ENCODE assay signal across 8 mouse cellular contexts in genomic region chr8:72547122-72547801, GRCm38 (mm10). TPM values are rescaled to one million over a fixed set of nuclear protein-coding genes. Genes with fewer than 3 reads are reported as not detected.
DNase-seq lines count a peak whose midpoint lies in the region; ATAC-seq and TF ChIP-seq lines count a peak whose summit lies in the region.

No protein-coding gene starts in this region.

- WGBS in heart, embryonic 12.5 days = 2% methylated on average over 27 of the region's 27 CpGs
- WGBS in limb, embryonic 10.5 days = 3% methylated on average over 27 of the region's 27 CpGs
- WGBS in midbrain, postnatal 0 days = 2% methylated on average over 27 of the region's 27 CpGs

- H3K4me3 ChIP-seq in megakaryocyte, embryonic 14.5 days (replicated peaks) = peak overlapping the region; percentile 99
- peak overlapping the region; percentile 87 for H3K4me3 ChIP-seq in heart, embryonic 12.5 days
- H3K4me3 ChIP-seq in limb, embryonic 10.5 days = peak overlapping the region; percentile 99
- H3K4me3 ChIP-seq in midbrain, postnatal 0 days (ENCODE audit: low read depth, low read length) = peak overlapping the region; percentile 59

- no peaks in the 10 kb centered on the region for H3K27me3 ChIP-seq in megakaryocyte, embryonic 14.5 days (replicated peaks)
- no peaks in the 10 kb centered on the region for H3K27me3 ChIP-seq in heart, embryonic 12.5 days (replicated peaks)
- no peaks in the 10 kb centered on the region for H3K27me3 ChIP-seq in limb, embryonic 10.5 days (ENCODE audit: low read depth, poor library complexity, severe bottlenecking)
- H3K27me3 ChIP-seq in midbrain, postnatal 0 days (ENCODE audit: insufficient read depth, low read length) = no peaks in the 10 kb centered on the region

- H3K4me1 ChIP-seq in megakaryocyte, embryonic 14.5 days = peaks cover 78% of the 10 kb centered on the region
- H3K4me1 ChIP-seq in heart, embryonic 12.5 days (replicated peaks) = peaks cover 31% of the 10 kb centered on the region
- peaks cover 20% of the 10 kb centered on the region for H3K4me1 ChIP-seq in limb, embryonic 10.5 days
- peaks cover 11% of the 10 kb centered on the region; the same call in 1 of the 2 replicates for H3K4me1 ChIP-seq in midbrain, postnatal 0 days (ENCODE audit: insufficient read depth, low read length)

- DNase-seq in c-Kit-positive CD71-positive TER-119-positive erythroid progenitor cells, embryonic 14.5 days (ENCODE audit: low spot score) = peak; percentile 30
- DNase-seq in limb, embryonic 10.5 days (ENCODE audit: low spot score) = peak; percentile 60
- DNase-seq in midbrain, postnatal 0 days (ENCODE audit: low spot score) = no peak
- no peak for DNase-seq in left cerebral cortex, adult 9 months (ENCODE audit: low spot score in 2 of 2)

- peak overlapping the region; percentile 97 for H3K27ac ChIP-seq in heart, embryonic 12.5 days (ENCODE audit: poor library complexity, severe bottlenecking)
- H3K27ac ChIP-seq in limb, embryonic 10.5 days = peak overlapping the region; percentile 95
- H3K27ac ChIP-seq in midbrain, postnatal 0 days (ENCODE audit: low read depth, low read length) = peak overlapping the region; percentile 82

- H3K4me2 ChIP-seq in heart, embryonic 12.5 days = peak overlapping the region; percentile 99
- H3K4me2 ChIP-seq in midbrain, postnatal 0 days (ENCODE audit: low read depth, low read length, poor library complexity, severe bottlenecking) = peak overlapping the region; percentile 96

- H3K36me3 ChIP-seq in megakaryocyte, embryonic 14.5 days (replicated peaks; ENCODE audit: low read length) = peaks cover 46% of the 10 kb centered on the region
- peaks cover 24% of the 10 kb centered on the region for H3K36me3 ChIP-seq in heart, embryonic 12.5 days
- H3K36me3 ChIP-seq in limb, embryonic 10.5 days = peaks cover 38% of the 10 kb centered on the region
- peaks cover 6% of the 10 kb centered on the region for H3K36me3 ChIP-seq in midbrain, postnatal 0 days (ENCODE audit: insufficient read depth, low read length)

- TF ChIP-seq CTCF in midbrain, postnatal 0 days (IDR thresholded peaks at IDR 0.05) = no peak

- no peaks in the 10 kb centered on the region for H3K9me3 ChIP-seq in megakaryocyte, embryonic 14.5 days
- no peaks in the 10 kb centered on the region for H3K9me3 ChIP-seq in heart, embryonic 12.5 days (replicated peaks)
- no peaks in the 10 kb centered on the region for H3K9me3 ChIP-seq in limb, embryonic 10.5 days (replicated peaks)
- no peaks in the 10 kb centered on the region for H3K9me3 ChIP-seq in midbrain, postnatal 0 days (ENCODE audit: low read length)

- no peak for ATAC-seq in megakaryocyte, adult 5-6 weeks (ENCODE audit: poor library complexity, severe bottlenecking)
- no peak for ATAC-seq in heart, embryonic 12.5 days (ENCODE audit: insufficient number of reproducible peaks, low FRiP score)
- no peak for ATAC-seq in midbrain, postnatal 0 days (ENCODE audit: low FRiP score)
- no peak for ATAC-seq in frontal cortex, adult (ENCODE audit: low TSS enrichment)

- H3K9ac ChIP-seq in heart, embryonic 12.5 days = peak overlapping the region; percentile 99
- peak overlapping the region; percentile 88 for H3K9ac ChIP-seq in midbrain, postnatal 0 days (replicated peaks; ENCODE audit: low read length, poor library complexity, severe bottlenecking)

RNA-seq across cellular contexts. Expression of gene Med26, which starts 0.8 kb away (rescaled TPM):
- 19.9 and 33.8 TPM in 2 replicates for polyA plus RNA-seq in megakaryocyte, embryonic 14.5 days (2012; ENCODE audit: insufficient read depth, low replicate concordance)
- 6.6 and 6.8 TPM in 2 replicates for total RNA-seq in megakaryocyte, adult 5-6 weeks (2015)
- total RNA-seq in megakaryocyte, adult 5-6 weeks (2017) = 4.2 and 4.7 TPM in 2 replicates
- polyA plus RNA-seq in heart, embryonic 12.5 days (2016; fragmentation: Nextera tagmentation; extraction: Ambion mirVana) = 10.6 and 11.7 TPM in 2 replicates
- polyA plus RNA-seq in limb, embryonic 10.5 days (2016; fragmentation: Nextera tagmentation; extraction: Ambion mirVana) = 21.5 and 22.5 TPM in 2 replicates
- 16.2 and 17.8 TPM in 2 replicates for total RNA-seq in midbrain, postnatal 0 days (2014; rRNA removed)
- 17.4 and 19.1 TPM in 2 replicates for polyA plus RNA-seq in midbrain, postnatal 0 days (2015; fragmentation: Nextera tagmentation; extraction: Ambion mirVana)

RNA-seq across cellular contexts. Expression of gene Smim7, which starts 23.6 kb away (rescaled TPM):
- polyA plus RNA-seq in megakaryocyte, embryonic 14.5 days (2012; ENCODE audit: insufficient read depth, low replicate concordance) = 5.6 and 10.9 TPM in 2 replicates
- total RNA-seq in megakaryocyte, adult 5-6 weeks (2015) = 48.7 and 55.8 TPM in 2 replicates
- 43.2 and 61.5 TPM in 2 replicates for total RNA-seq in megakaryocyte, adult 5-6 weeks (2017)
- polyA plus RNA-seq in heart, embryonic 12.5 days (2016; fragmentation: Nextera tagmentation; extraction: Ambion mirVana) = 109 TPM in 2 replicates
- 92.4 and 97.4 TPM in 2 replicates for polyA plus RNA-seq in limb, embryonic 10.5 days (2016; fragmentation: Nextera tagmentation; extraction: Ambion mirVana)
- 89.0 and 99.9 TPM in 2 replicates for total RNA-seq in midbrain, postnatal 0 days (2014; rRNA removed)
- polyA plus RNA-seq in midbrain, postnatal 0 days (2015; fragmentation: Nextera tagmentation; extraction: Ambion mirVana) = 155 and 156 TPM in 2 replicates

RNA-seq across cellular contexts. Expression of gene Tmem38a, which starts 24.6 kb away (rescaled TPM):
- polyA plus RNA-seq in megakaryocyte, embryonic 14.5 days (2012; ENCODE audit: insufficient read depth, low replicate concordance) = 3.5 TPM in 1 of 2 replicates, not detected in the other
- total RNA-seq in megakaryocyte, adult 5-6 weeks (2015) = 3.7 and 5.6 TPM in 2 replicates
- total RNA-seq in megakaryocyte, adult 5-6 weeks (2017) = 3.8 and 5.0 TPM in 2 replicates
- 53.2 and 53.8 TPM in 2 replicates for polyA plus RNA-seq in heart, embryonic 12.5 days (2016; fragmentation: Nextera tagmentation; extraction: Ambion mirVana)
- 7.3 and 9.6 TPM in 2 replicates for polyA plus RNA-seq in limb, embryonic 10.5 days (2016; fragmentation: Nextera tagmentation; extraction: Ambion mirVana)
- total RNA-seq in midbrain, postnatal 0 days (2014; rRNA removed) = 64.6 and 73.7 TPM in 2 replicates
- polyA plus RNA-seq in midbrain, postnatal 0 days (2015; fragmentation: Nextera tagmentation; extraction: Ambion mirVana) = 36.7 and 44.7 TPM in 2 replicates

RNA-seq across cellular contexts. Expression of gene Slc35e1, which starts 54.8 kb away (rescaled TPM):
- 2.1 and 2.4 TPM in 2 replicates for polyA plus RNA-seq in megakaryocyte, embryonic 14.5 days (2012; ENCODE audit: insufficient read depth, low replicate concordance)
- 50.7 and 54.0 TPM in 2 replicates for total RNA-seq in megakaryocyte, adult 5-6 weeks (2015)
- 45.7 and 49.9 TPM in 2 replicates for total RNA-seq in megakaryocyte, adult 5-6 weeks (2017)
- 22.5 and 23.6 TPM in 2 replicates for polyA plus RNA-seq in heart, embryonic 12.5 days (2016; fragmentation: Nextera tagmentation; extraction: Ambion mirVana)
- polyA plus RNA-seq in limb, embryonic 10.5 days (2016; fragmentation: Nextera tagmentation; extraction: Ambion mirVana) = 30.5 and 31.0 TPM in 2 replicates
- total RNA-seq in midbrain, postnatal 0 days (2014; rRNA removed) = 47.7 and 69.4 TPM in 2 replicates
- polyA plus RNA-seq in midbrain, postnatal 0 days (2015; fragmentation: Nextera tagmentation; extraction: Ambion mirVana) = 11.1 and 12.0 TPM in 2 replicates

Comparison
In these comparisons a context has a peak if more than half of its experiments do, and no peak if none do; other contexts are left out.
1. DNase-seq: peak in c-Kit-positive CD71-positive TER-119-positive erythroid progenitor cells, embryonic 14.5 days (single experiment) and limb, embryonic 10.5 days (single experiment); none in midbrain, postnatal 0 days (single experiment) and left cerebral cortex, adult 9 months (0 of 2).
2. Peak in every context shown above with its lines, with median percentiles within 50 percentile points of each other: H3K4me3 ChIP-seq and H3K27ac ChIP-seq.